Mouse (Mus musculus) limb, embryonic 11.5 days (tissue): ENCODE measurements around the gene Fmo4. TPM values are rescaled to one million over a fixed set of nuclear protein-coding genes. Genes with fewer than 3 reads are reported as not detected.

Experiments
- ATAC-seq: fragments of 200-750 bp; cut with Nextera tagmentation; 2 replicates; pipeline ENCODE4 v1.8.0; 2017; ENCODE audit warnings: low read depth; ENCODE audit not compliant: insufficient number of reproducible peaks, low FRiP score, low TSS enrichment
- DNase-seq: peaks from one replicate; pipeline ENCODE4 v3.0.0-alpha.2; 2015; ENCODE audit warnings: low spot score
- H3K27ac ChIP-seq: fragments of 300-500 bp; sonication (generic); replicated peaks from 2 replicates; pipeline ENCODE4 v1.5.1; 2014; ENCODE audit warnings: low read depth, mild to moderate bottlenecking, low read length
- H3K27me3 ChIP-seq: fragments of 300-500 bp; sonication (generic); 2 replicates; pipeline ENCODE4 v1.6.1; 2014; ENCODE audit warnings: mild to moderate bottlenecking, low read length, mixed read lengths; ENCODE audit not compliant: control insufficient read depth, insufficient read depth
- H3K36me3 ChIP-seq: fragments of 300-500 bp; sonication (generic); 2 replicates; pipeline ENCODE4 v1.6.1; 2014; ENCODE audit warnings: mild to moderate bottlenecking, low read length, moderate library complexity, mixed read lengths; ENCODE audit not compliant: control insufficient read depth, insufficient read depth
- H3K4me1 ChIP-seq: fragments of 300-500 bp; sonication (generic); 2 replicates; pipeline ENCODE4 v1.6.1; 2014; ENCODE audit warnings: low read length, mixed read lengths; ENCODE audit not compliant: control insufficient read depth, insufficient read depth
- H3K4me2 ChIP-seq: fragments of 300-500 bp; sonication (generic); 2 replicates; pipeline ENCODE4 v1.6.1; 2014; ENCODE audit warnings: low read depth, mild to moderate bottlenecking, moderate library complexity; ENCODE audit not compliant: severe bottlenecking
- H3K4me3 ChIP-seq: fragments of 300-500 bp; sonication (generic); 2 replicates; pipeline ENCODE4 v1.5.1; 2014; ENCODE audit warnings: low read depth, low read length
- H3K9ac ChIP-seq: fragments of 300-500 bp; sonication (generic); 2 replicates; pipeline ENCODE4 v1.6.1; 2014; ENCODE audit warnings: mild to moderate bottlenecking, low read length
- H3K9me3 ChIP-seq: fragments of 300-500 bp; sonication (generic); 2 replicates; pipeline ENCODE4 v1.6.1; 2016; ENCODE audit warnings: low read length; ENCODE audit not compliant: control insufficient read depth
- WGBS: fragments of 180-500 bp; shearing (Covaris S2); extraction: QIAGEN DNeasy Blood & Tissue Kit; methylation state at CpG from one replicate; pipeline ENCODE4 v1.1.7; 2014; 5-methylcytosine and 5-hydroxymethylcytosine counted together
- polyA plus RNA-seq: library from polyadenylated mRNA; unstranded; fragments of >200 nt; fragmentation: Nextera tagmentation; extraction: Ambion mirVana; gene quantifications from 2 replicates; pipeline ENCODE4 v1.2.1, GENCODE M21; 2014

Gene Fmo4
- polyA plus RNA-seq, 1 experiment from 2014 or later = not detected

- Histone ChIP-seq H3K9me3 (no peaks in the 10 kb centered on the region), H3K27ac (no peak overlapping the region), H3K36me3 (no peaks in the 10 kb centered on the region), H3K27me3 (no peaks in the 10 kb centered on the region), H3K4me2 (no peak overlapping the region), H3K4me3 (no peak overlapping the region), H3K4me1 (no peaks in the 10 kb centered on the region), H3K9ac (no peak overlapping the region)
- ATAC-seq = no peak
- 91% methylated on average over 9 of the region's 9 CpGs for WGBS
- no peak for DNase-seq
Measured at GRCm38 (mm10) chr1:162813143-162813835, 483 bp downstream of the Fmo4 start.

DNA sequence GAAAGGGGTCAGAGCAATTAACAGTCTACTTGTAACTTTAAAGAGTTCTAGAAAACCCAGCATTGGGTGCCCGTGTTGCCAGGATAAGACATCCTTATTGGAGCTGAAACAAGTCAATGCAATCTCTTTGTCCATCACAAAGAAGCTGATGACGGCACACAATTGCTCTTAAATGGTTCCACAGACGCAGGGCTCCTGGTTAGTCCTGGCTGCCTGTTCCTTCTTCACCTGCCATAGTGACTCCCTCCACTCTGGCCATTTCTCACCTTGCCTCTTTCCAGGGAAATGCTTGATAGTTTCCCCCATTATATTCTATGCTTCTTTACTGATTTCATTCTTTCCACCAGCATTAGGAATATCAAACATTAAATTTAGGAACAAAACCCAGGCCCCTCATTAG, 5.2 kb downstream of the Fmo4 start:
- H3K27ac ChIP-seq = no peak overlapping the region
- no peak overlapping the region for H3K9ac ChIP-seq
- no peaks in the 10 kb centered on the region for H3K4me1 ChIP-seq
- H3K9me3 ChIP-seq = no peaks in the 10 kb centered on the region
- WGBS = 87% methylated on average over 3 of the region's 3 CpGs
- H3K4me2 ChIP-seq = no peak overlapping the region
- H3K4me3 ChIP-seq = no peak overlapping the region
- no peaks in the 10 kb centered on the region for H3K36me3 ChIP-seq
- no peaks in the 10 kb centered on the region for H3K27me3 ChIP-seq
- DNase-seq (no peak), ATAC-seq (no peak)

DNA sequence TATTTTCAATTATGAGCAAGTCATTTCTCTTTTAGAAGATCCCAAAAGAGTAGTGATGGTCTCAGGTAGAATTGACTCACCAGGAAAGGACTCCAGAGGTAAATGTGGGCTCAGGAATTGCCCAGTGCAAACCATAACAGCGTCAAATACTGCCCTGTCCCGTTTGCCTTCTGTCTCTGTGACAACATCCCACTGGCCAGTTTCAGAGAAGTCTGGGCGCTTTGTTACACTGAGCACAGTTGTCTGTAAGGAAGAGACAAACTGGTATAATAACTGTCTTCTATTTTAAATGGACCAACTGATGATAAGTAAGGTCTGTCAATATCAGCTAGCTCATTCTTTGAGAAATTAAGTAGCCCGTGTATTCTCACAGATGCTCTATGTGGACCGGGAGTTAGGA, 6.3 kb downstream of the Fmo4 start:
- DNase-seq (no peak), ATAC-seq (no peak)
- Histone ChIP-seq H3K27me3 (no peaks in the 10 kb centered on the region), H3K27ac (no peak overlapping the region), H3K4me1 (no peaks in the 10 kb centered on the region), H3K36me3 (no peaks in the 10 kb centered on the region), H3K4me3 (no peak overlapping the region), H3K4me2 (no peak overlapping the region), H3K9ac (no peak overlapping the region), H3K9me3 (no peaks in the 10 kb centered on the region)
- WGBS = 91% methylated on average over 5 of the region's 5 CpGs

GRCm38 (mm10) chr1:162805011-162805410, 8.8 kb downstream of the Fmo4 start:
- DNase-seq (no peak), ATAC-seq (no peak)
- Histone ChIP-seq H3K4me1 (no peaks in the 10 kb centered on the region), H3K4me2 (no peak overlapping the region), H3K9me3 (no peaks in the 10 kb centered on the region), H3K27ac (no peak overlapping the region), H3K36me3 (no peaks in the 10 kb centered on the region), H3K27me3 (no peaks in the 10 kb centered on the region), H3K9ac (no peak overlapping the region), H3K4me3 (no peak overlapping the region)
- WGBS = 67% methylated on average over 5 of the region's 5 CpGs

DNA sequence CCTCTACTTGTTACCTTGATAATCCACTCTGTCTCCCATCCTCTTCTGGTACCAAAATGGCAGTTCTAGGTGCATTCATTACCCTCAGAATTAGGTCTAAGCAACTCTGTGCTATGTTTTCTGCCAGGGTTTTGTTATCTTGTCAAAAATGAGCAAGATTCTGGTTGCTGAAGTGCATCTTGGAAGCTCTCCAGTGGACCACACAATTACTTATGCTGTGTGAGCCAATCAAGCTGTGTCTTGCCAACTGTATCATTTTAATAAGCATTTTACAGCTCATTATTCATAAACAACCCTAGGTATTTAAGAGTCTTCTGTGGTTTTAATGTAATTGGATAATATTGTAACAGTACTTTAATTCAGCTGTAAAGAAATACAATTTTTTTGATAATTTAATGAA, 17.3 kb downstream of the Fmo4 start:
- Histone ChIP-seq H3K27me3 (no peaks in the 10 kb centered on the region), H3K4me2 (no peak overlapping the region), H3K9ac (no peak overlapping the region), H3K27ac (no peak overlapping the region), H3K4me3 (no peak overlapping the region), H3K36me3 (no peaks in the 10 kb centered on the region), H3K9me3 (no peaks in the 10 kb centered on the region), H3K4me1 (no peaks in the 10 kb centered on the region)
- no peak for DNase-seq
- ATAC-seq = no peak

- no peak overlapping the region for H3K9ac ChIP-seq
- no peaks in the 10 kb centered on the region for H3K9me3 ChIP-seq
- 75% methylated on average over 7 of the region's 7 CpGs for WGBS
- ATAC-seq (no peak), DNase-seq (no peak)
- no peak overlapping the region for H3K27ac ChIP-seq
- H3K36me3 ChIP-seq = no peaks in the 10 kb centered on the region
- no peaks in the 10 kb centered on the region for H3K27me3 ChIP-seq
- H3K4me1 ChIP-seq = no peaks in the 10 kb centered on the region
- no peak overlapping the region for H3K4me3 ChIP-seq
- no peak overlapping the region for H3K4me2 ChIP-seq
Measured at GRCm38 (mm10) chr1:162792306-162793044, 21.3 kb downstream of the Fmo4 start.

DNA sequence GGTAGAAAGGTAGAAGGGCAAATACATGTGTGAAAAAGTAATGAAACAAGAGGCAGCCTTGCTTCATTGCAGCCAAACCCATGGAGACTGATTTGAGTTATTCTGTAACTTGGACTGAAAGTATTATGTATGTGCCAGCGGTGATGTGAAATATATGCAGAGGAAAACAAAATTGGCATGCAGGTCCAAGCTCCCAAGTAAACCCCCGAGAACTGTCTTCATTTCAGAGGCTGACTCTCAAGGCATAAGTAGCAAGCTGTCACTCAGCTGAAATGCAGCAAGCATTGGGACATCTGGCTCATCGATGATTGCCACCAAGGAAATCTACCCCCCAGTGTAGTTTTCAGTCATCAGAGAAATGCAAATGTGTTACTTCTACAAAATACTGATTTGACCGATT, 28.6 kb downstream of the Fmo4 start:
- Histone ChIP-seq H3K9me3 (no peaks in the 10 kb centered on the region), H3K4me3 (no peak overlapping the region), H3K9ac (no peak overlapping the region), H3K36me3 (no peaks in the 10 kb centered on the region), H3K4me2 (no peak overlapping the region), H3K27ac (no peak overlapping the region), H3K4me1 (no peaks in the 10 kb centered on the region), H3K27me3 (no peaks in the 10 kb centered on the region)
- DNase-seq (no peak), ATAC-seq (no peak)
- 85% methylated on average over 4 of the region's 4 CpGs for WGBS

GRCm38 (mm10) chr1:162783669-162784248, 30.0 kb downstream of the Fmo4 start:
- WGBS = 87% methylated on average over 7 of the region's 7 CpGs
- no peak for ATAC-seq
- H3K36me3 ChIP-seq = no peaks in the 10 kb centered on the region

More at GRCm38 (mm10) chr1:162783669-162784248, 30.0 kb downstream of the Fmo4 start:
- DNase-seq = no peak
- no peak overlapping the region for H3K9ac ChIP-seq
- H3K27me3 ChIP-seq = no peaks in the 10 kb centered on the region
- no peak overlapping the region for H3K27ac ChIP-seq
- no peak overlapping the region for H3K4me2 ChIP-seq
- H3K4me1 ChIP-seq = no peaks in the 10 kb centered on the region
- no peaks in the 10 kb centered on the region for H3K9me3 ChIP-seq
- H3K4me3 ChIP-seq = no peak overlapping the region
